Mouse (Mus musculus): ENCODE measurements around the gene Synj1.
A peak's percentile ranks its signal among the peaks of the same experiment; 100 is the strongest.

Synj1 gene

DNA sequence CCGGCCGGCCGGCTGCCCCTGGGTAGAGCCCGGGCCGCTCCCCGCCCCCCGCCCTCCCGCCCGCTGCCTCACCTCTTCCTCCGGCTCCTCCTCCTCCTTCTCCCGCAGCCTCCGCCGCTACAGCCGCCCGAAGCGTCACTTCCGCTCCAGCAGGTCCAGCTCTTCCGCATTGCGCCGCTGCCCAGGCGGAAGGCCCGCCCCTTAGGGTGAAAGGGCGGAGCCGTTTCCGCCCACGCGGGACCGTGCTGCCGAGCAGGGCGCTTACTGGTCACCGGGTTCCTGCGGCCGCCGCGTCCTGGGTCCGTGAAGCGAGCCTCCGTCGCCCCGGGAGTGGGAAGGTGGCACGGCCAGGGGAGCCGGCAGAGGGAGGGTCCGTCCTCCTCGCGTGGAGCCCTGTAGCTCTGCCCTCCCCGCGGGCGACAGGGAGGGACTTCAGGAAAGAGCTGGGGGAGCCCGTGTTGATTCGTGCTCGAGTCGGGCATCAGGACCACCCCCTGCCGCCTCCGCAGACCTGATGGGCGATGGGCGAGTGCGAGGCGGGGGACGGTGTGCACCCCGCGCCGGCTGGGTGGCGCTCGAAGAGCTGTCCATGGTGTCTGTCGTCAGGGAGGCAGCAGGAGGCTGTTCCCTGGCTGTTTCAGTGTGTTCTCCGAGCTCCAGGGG lies at the start of gene Synj1:
TSS of gene Synj1 (minus strand) at position 288 of the 663 bp plus-strand sequence.
- peak; percentile 77 for DNase-seq (ENCODE audit: low read depth, low spot score)

DNA sequence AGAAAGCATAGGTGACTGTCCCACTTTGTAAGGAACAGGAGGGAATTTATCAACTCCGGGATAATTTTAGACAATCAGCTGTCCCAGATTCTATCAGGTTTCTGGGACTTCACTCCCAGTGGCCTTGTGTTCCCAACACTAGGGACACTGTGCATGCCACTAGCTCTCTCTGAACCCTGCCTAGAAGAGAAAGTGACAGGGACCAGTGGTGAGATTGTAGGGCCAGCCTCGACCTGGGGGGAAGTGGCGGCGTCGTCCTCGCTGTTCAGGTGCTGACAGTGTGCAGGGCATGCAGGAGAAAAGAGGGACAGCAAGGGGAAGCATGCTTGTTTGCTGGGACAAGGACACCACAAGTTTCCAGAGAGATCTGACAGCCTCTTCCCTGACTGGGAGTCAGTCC lies 46.6 kb upstream of the Synj1 start:
- no peak for DNase-seq (ENCODE audit: low read depth, low spot score)

DNA sequence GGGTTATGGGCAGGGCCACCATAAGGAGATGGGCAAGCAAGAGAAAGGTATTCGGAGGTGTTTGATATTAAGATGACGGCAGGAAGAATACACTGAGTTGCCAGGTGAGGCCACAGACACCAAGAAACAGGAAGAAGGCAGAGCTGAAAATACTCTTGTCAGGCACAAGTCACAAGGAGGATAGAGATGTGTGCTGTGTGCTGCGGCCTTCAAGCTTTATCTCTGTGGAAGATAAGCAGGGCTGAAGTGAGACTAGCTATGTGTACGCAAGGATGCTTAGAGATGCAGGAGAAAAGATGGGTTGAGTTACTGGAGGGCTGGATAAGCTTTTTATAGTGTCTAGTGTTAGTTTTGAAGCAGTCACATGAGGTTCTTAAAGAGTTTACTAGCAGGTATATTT lies 46.2 kb upstream of the Synj1 start:
- no peak for DNase-seq (ENCODE audit: low read depth, low spot score)

DNA sequence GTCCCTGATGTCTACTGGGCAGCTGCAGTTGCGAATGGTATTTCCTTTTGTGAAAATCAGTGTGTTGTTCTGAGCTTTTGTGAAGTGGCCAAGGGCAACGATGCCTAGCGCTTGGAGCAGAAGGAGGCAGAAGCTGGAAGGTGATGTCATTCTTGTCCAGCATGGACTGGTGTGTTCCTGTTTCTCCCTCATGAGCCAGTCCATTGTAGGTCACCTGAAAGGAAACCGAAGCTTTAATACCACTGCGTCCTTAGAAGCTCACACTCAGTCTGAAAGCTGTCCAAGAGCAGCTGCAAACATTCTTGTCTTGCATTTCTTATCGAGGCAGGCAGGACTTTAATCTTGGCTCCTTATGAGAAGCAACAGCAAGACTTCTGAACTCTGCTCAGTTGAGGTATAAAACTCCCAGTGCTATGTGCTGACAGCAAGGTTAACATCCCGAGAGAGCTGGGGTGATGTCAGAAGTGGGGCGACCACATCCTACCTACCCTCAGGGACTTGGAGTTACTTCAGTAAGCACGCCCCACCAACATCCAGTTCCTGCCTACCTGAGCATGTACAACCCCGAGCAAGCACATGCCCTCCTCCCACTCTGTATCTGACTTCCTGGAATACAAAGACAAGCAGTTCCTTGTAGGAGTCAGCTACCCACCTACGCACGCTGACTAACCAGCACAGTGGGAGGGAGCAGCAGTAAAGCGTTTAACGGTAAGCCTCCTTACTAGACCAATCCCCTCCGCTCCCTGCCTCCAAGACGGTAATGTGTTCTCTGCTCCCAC lies 45.1 kb upstream of the Synj1 start:
- DNase-seq (ENCODE audit: low read depth, low spot score), result peak; percentile 50

- DNase-seq (ENCODE audit: low read depth, low spot score), result no peak
These were observed 44.0 kb upstream of the Synj1 start for GRCm38 (mm10) chr16:91055150-91055549.

DNA sequence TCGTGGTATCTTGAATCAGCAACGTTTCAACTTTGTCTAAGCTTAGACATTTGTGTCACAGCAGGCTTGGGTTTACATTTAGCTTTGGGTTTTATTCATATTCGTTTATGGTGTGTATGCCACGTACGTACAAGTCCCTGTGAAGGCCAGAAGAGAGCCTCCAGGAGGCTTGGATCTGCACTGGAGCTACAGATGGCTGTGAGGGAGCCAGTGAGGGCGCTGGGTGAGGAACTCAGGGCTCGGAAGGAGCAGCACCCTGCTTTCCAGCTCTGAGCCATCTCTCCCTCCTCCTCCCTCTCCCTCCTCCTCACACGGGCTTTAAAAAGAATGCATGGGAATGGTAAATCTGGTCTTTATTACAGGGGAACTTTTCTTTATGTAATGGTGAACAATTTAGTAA lies 42.5 kb upstream of the Synj1 start:
- DNase-seq (ENCODE audit: low read depth, low spot score), result no peak

DNA sequence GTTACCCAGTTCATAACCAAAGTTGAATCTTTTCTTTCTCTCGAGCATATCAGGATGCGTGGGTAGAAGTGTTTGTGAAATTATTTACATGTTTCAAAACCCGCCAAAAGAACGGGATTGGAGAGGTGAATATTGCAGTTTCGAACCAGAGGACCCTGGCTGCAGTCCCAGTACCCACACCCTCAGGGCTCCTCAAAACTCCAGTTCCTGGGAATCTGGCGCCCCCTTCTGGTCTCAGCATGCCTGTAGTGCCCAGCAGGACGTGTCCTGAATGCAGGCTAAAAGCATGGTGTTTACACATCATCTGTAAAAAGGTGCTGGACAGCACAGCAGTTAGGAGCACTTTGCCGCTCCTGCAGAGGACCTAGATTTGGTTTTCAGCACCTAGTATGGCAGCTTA lies 34.4 kb upstream of the Synj1 start:
- DNase-seq (ENCODE audit: low read depth, low spot score), result peak; percentile 56

DNA sequence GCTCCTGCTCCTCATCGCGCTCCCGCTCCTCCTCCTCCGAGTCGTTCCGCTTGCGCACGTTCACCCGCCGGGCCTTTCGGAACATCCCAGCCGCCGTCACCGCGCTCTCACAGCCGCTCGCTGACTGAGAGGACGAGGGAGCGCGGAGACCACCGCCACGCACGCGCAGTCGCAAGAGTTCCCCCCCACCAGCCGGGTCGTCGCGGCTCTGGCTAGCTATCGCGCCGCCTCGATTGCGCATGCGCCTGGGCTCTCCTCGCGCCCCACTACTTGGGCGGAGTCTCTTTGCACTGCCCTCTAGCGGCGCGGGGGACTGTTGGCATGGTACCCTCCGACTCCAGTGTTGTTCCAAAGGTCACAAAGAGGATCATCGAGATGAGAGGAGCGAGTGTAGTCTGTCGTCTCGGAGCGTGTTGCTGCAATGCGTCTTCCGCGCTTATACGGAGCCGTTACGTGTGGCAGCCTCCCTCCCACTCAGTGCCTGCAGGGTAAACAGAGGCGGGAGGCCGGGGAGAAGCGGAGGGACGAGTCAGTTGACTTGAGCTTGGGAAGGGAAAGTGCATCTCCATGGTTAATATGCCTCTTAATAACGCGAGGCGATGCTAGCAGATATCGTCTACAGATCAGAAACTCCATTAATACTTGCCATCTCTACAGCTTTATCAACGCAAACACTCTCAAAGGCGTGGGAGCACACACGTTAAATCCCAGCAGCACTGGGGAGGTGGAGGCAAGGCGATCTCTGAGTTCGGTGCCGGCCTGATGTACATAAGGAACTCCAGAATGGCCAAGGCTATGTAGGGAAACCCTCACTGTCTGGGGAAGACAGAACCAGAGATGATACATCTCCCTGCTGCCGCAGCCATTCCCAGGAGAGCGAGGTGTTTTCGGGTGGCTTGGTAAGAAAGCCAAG lies 33.4 kb upstream of the Synj1 start, which contains the start of gene Paxbp1:
TSS of gene Paxbp1 (minus strand) at position 274 of the 913 bp plus-strand sequence.
- DNase-seq (ENCODE audit: low read depth, low spot score), result peak; percentile 98

DNA sequence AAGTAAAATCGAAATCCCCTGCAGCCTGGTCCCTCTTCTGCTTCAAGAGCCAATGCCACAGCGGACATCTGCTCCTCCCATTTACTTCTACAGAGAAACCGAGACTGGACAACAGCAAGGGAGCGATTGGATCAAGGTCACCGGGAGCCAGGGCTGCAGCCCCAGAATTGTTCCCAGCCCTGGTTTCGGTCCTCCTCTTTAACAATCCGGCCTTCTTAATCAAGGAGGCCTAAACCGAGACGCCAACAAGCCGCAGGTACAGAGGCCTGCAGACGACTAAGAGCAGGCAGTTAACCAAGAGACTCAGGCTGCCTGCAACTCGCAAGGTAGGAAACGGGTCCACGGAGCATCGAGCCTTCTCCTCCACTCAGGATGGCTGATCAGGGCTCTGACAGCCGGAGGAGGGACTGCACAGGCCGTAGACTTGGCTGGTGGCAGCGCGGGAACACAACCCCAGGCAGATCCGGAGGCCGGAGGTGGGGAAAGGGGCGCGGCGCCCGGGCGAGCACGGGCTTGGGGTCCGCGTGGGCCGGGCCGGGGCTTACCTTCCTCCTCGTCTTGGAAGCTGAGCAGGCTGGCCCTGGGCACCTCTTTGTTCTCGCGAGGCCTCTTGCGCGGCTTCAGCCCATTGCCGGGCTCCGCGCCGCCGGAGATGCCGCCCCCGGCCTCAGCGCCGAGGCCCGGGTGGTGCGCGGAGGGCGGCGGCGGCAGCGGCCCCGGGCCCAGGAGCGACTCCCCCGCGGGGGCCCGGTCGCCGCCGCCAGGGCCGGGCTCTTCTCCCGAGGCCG lies 32.5 kb upstream of the Synj1 start:
- peak; percentile 40 for DNase-seq (ENCODE audit: low read depth, low spot score)

DNA sequence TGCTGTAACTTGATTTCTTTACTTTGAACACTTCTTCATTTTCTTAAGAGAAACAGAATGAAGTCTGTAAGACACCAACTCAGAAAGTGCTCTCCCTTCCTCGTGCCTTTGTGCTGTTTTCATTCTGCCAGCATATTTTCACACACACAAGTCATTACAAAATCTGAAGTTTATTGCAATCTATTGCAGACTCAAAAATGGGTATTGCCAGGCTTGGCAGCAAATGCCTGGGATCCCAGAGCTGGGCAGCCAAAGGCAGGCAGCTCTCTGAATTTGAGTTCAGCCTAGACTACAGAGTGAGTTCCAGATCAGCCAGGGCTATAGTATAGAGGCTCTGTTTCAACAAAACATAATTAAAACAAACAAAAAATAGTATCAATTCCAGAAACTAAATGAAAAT lies 31.5 kb upstream of the Synj1 start:
- DNase-seq (ENCODE audit: low read depth, low spot score), result no peak

- no peak for DNase-seq (ENCODE audit: low read depth, low spot score)
These were observed 24.8 kb upstream of the Synj1 start for GRCm38 (mm10) chr16:91035866-91036265.

DNA sequence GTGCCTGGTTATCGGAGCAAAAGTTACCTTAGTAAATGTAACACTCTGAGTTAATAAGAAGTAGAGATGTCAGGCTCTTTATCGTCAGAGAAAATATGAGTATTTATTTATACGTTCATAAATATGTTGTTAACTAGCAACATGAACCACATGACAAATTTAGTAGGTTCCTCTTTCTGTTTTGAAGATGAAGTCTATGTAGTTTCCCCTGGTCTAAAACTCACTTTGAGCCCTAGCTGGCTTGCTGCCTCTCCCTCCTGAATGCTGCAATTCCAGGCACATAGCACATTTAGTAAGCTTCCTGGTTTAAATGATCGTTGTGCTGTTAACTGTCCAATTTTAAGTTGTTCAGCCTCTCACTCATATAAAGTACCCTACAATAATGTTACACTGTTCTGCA lies 19.6 kb upstream of the Synj1 start:
- no peak for DNase-seq (ENCODE audit: low read depth, low spot score)

GRCm38 (mm10) chr16:91029901-91030300 lies 18.8 kb upstream of the Synj1 start:
- no peak for DNase-seq (ENCODE audit: low read depth, low spot score)

GRCm38 (mm10) chr16:91029161-91029743 lies 18.1 kb upstream of the Synj1 start:
- no peak for DNase-seq (ENCODE audit: low read depth, low spot score)

DNA sequence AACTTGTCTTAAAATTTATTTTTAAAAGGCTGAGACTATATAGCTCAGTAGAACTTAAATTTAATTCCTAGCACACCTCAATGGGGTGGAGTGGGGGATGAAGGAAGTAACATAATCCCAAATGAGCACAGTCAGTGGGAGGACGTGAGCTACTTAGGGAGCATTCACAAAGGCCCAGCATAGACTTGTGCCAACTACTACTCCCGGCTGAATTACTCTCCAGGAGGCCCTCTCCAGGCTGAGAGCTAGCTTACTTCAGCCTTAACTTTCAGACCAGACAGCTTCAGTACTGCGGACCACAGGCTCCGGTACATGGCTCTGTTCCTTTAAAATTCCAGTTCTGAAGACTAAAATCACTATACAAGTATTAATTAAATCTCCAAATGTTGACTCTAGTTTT lies 15.2 kb upstream of the Synj1 start:
- DNase-seq (ENCODE audit: low read depth, low spot score), result no peak

DNA sequence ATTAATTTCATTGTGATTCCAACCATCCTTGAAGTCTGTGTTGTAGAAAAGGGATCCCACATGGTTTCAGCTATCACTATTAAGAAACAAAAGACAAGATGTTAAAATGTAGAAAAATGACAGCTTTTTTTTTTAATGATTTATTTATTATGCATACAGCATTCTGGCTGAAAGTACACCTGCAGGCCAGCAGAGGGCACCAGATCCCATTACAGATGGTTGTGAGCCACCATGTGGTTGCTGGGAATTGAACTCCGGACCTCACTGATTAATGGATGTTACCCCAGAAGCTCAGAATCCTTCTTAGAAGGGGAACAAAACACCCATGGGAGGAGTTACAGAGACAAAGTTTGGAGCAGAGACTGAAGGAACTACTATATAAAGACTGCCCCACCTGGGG lies 12.3 kb upstream of the Synj1 start:
- DNase-seq (ENCODE audit: low read depth, low spot score), result no peak

DNA sequence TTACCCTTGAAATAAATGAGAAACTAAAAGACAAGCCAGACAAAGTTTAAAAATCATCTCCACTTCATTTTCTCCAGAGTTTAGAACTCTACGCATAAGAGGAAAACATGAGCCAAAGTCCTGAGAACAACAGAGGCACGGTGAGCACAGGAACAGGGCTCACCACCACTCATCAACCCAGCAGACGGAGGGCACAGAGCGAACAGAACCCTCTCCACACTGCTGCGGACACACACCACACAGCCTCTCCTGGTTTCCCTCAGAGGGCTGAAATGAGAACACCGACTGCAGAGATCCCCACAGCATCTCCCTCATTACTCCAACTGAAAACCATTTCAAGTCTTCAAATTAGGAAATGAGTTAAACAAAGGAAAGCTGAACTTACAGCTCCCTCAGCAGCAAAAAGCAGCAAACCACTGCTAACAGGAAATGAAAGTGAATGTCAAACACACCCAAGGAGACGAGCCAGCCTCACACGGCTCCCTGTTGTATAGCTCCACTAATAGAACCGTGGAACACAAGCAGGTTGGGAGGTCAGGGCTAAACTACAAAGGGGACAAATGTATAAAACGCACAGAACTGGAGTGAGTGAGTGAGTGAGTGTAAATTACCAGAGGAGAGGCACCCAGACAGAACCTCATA lies 9.9 kb upstream of the Synj1 start:
- DNase-seq (ENCODE audit: low read depth, low spot score), result no peak

- DNase-seq (ENCODE audit: low read depth, low spot score), result no peak
These were observed 8.4 kb upstream of the Synj1 start for GRCm38 (mm10) chr16:91019476-91019875.

DNA sequence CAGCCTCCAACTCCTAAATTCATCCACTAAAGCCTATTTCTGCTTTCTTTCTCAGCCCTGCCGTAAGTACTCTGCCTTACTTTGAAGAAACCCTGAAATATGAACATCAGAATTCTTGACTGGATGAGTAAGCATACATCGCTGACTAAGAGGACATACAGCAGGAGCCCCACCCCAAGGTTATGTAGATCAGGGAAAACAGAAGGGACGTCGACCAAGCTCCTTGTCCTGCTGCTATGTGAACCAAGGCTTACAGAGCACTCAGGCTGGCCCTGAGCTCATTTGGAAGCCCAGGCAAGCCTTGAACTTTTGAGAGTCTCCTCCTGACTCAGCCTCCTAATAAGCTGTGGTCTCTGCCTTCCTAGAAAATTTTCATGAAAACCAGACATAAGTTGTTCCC lies 4.7 kb upstream of the Synj1 start:
- no peak for DNase-seq (ENCODE audit: low read depth, low spot score)

DNA sequence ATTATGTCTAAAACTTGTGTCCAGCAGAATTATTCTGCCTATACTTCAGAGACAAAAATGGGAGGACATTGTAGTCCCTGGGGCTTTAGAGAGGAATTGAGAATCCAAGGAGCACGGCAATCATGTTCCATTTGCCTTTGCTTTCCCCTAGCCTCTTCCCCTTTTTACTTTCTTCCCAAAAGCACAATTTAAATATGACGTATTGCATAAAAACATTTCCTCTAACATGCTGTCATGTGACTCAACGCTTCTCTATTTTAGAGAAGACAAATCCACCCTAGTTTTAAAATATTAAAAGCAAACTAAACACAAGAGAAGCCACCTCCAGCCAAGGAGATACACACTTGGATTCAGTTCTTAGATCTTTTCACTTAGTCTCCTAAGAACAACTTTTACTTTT lies 739 bp upstream of the Synj1 start:
- no peak for DNase-seq (ENCODE audit: low read depth, low spot score)
